Mouse (Mus musculus) ovary, postnatal 14 days (tissue): ENCODE measurements around the gene Brsk2.

Experiments
- DNase-seq: peaks from one replicate; pipeline ENCODE4 v3.0.0; 2022; ENCODE audit warnings: low spot score

The Brsk2 gene

DNA sequence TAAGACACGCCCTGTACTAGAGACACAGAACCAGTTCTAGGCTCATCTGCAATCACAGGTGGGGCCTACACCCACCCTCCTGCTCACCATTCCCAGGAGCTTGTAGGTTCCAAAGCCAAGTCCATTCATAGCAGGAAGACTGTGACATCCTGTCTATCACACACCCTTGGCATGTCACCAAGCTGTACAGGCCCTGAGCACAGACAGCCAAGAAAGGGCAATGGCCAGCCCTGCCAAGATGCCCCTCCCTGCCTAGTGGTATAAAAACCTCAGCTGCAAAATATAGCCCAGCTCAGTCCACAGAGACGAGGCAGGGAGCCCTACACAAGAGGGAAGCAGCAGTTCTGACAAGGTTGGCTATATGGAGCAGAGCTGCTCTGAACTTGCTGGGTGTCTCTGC, 84.6 kb downstream of the Brsk2 start:
- no peak for DNase-seq

DNA sequence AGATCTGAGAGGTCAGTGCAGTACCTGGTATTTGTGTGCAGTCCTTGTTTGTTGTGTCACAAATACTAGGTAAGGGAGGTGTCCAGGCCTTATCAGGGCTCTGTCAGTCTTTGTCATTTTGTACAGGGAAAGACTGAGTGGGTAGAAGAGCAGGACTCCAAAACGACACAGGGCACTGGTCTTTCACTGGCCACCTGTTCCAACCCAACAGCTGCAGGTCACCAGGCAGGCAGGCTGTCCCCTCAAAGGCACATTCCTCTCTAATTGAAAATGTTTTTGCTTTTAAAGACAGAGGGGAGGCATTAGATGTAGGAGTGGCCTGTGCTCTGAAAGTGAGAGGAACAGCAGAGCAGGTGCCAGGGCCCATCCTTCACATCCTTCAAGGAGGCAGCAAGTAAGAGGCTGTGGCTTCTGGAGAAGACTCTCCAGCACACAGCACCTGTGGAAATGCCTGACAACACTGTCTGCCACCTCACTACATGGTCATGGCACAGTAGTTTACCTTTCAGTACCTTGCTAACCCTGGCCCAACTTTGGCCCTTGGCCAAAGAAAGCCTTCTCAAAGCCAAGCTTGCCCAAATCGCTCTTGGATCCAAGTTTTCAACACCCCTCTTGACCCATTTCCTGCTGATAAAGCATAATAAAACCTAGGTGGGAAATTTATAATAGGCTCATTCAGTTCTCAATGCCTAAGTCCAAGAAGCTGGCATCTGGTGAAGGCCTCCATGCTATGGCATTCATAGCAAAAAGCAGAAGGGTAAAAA, 85.7 kb downstream of the Brsk2 start:
- no peak for DNase-seq

DNA sequence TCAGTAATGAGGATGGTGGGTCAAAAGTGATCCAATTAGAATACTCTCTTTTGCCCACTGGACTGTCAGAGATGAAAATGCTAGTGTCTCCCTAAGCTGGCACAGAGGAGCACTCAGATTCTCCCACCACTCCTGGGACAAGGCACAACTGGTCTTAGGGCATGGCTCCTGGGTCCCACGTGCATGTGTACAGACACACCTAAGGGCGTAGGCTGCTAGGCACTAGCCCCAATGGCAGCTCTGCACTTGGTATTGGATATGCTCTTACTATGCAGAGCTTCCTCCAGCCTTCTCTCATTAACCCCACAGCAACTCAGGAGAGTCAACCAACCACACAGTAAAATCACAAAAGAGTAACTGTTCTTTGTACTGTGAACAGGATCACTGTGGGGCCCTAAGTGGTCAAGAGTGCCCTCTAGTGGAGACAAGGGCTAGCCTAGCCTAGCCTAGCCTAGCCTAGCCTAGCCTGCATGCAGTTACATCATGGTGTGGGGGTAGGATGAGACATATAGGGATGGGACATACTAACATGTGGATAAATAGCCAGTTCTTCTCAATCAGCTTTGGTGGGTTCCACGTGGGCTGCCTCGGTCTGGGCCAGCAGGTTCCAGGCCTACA, 88.1 kb downstream of the Brsk2 start:
- no peak for DNase-seq

DNA sequence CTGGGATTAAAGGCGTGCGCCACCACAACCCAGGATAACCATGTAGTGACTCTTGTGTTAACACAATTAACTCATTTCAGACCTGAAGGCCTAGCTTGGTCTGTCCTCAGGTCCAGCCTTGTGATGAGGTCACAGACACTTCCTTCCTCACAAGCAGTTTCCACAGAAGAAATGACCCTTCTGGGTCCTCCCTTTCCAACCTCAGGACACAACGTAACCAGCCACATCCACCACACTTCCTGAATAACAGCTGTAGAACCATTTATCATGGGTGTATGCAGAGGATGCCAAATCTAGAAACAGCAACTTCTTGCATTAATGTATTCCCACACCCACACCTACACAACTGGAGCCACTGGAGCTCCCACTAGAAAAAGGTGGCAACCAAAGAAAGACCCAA, 91.2 kb downstream of the Brsk2 start:
- no peak for DNase-seq

DNA sequence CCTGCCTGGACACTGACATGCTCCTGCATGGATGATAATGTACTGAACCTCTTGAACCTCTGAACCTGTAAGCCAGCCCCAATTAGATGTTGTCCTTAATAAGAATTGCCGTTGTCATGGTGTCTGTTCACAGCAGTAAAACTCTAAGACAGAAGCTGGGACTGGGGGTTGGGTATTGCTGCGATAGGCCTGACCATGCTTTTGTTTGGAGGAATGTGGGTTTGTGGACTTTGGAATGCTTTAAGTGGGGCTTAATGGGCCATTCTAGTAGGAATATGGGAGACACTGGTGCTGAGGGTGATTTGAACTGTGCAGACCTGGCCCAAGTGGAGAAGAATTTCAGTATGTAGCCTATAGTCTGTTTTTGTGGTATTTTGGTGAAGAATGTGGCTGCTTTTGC, 95.8 kb downstream of the Brsk2 start:
- DNase-seq = no peak

DNA sequence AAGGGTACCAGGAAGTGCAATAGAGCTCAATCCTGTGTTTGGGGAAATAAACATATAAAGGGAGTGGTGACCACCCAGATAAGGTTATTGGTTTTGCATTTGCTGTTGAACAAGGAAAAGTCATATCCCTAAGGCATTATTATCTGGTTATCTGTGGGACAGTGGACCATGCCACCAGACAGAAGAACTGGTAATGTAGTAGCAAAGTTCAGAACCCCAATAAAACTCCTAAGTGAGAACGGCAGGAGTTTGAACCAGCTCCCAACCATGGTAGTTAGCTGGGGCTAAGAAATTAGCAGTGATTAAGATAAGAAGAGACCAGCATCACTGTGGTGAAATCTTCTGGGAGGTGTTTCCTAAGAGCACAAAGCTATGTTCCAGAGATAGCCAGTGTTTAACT, 96.4 kb downstream of the Brsk2 start:
- DNase-seq = no peak

DNA sequence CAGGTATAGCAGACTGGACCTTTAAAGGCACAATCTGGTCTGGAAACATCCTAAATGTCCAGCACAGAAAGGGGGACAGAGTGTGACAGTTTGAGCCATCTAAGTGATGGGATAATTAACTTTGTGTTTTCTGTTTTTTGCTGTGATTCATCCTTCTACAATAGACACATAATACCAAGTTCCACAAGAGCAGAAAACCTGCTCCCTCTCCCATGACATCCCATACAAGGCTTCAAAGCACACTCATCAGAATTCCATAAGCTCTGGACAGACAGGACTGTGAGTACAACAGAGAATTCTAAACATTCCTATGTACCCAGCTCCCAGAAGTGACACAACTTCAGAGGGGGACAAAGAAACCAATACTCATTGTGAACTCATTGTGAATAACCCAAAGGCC, 101.0 kb downstream of the Brsk2 start:
- DNase-seq = no peak
